Mouse (Mus musculus): ENCODE data around the gene Izumo1.
A peak's percentile ranks its signal among the peaks of the same experiment; 100 is the strongest.

Izumo1 gene

GRCm38 (mm10) chr7:45621443-45621842 is at the start of gene Izumo1:
Izumo1 (plus strand) TSS chr7:45621811.
- DNase-seq (ENCODE audit: low read depth, low spot score), result no peak

- no peak for DNase-seq (ENCODE audit: low read depth, low spot score)
Observed at GRCm38 (mm10) chr7:45571966-45572365, 49.6 kb upstream of the Izumo1 start.

GRCm38 (mm10) chr7:45573954-45574353 is 47.7 kb upstream of the Izumo1 start:
- no peak for DNase-seq (ENCODE audit: low read depth, low spot score)

- DNase-seq (ENCODE audit: low read depth, low spot score), result no peak
Observed at GRCm38 (mm10) chr7:45574472-45575379, 46.9 kb upstream of the Izumo1 start.

- no peak for DNase-seq (ENCODE audit: low read depth, low spot score)
Observed at GRCm38 (mm10) chr7:45585923-45586322, 35.7 kb upstream of the Izumo1 start.

- DNase-seq (ENCODE audit: low read depth, low spot score), result no peak
Observed at GRCm38 (mm10) chr7:45587631-45588592, 33.7 kb upstream of the Izumo1 start.

GRCm38 (mm10) chr7:45589173-45589572 is 32.4 kb upstream of the Izumo1 start:
- DNase-seq (ENCODE audit: low read depth, low spot score), result peak; percentile 75

- DNase-seq (ENCODE audit: low read depth, low spot score), result no peak
Observed at GRCm38 (mm10) chr7:45589898-45590297, 31.7 kb upstream of the Izumo1 start.

- DNase-seq (ENCODE audit: low read depth, low spot score), result no peak
Observed at GRCm38 (mm10) chr7:45590874-45591273, 30.7 kb upstream of the Izumo1 start.

- no peak for DNase-seq (ENCODE audit: low read depth, low spot score)
Observed at GRCm38 (mm10) chr7:45591880-45592279, 29.7 kb upstream of the Izumo1 start.

GRCm38 (mm10) chr7:45593118-45593815 is 28.3 kb upstream of the Izumo1 start:
- DNase-seq (ENCODE audit: low read depth, low spot score), result no peak

GRCm38 (mm10) chr7:45595176-45595575 is 26.4 kb upstream of the Izumo1 start:
- no peak for DNase-seq (ENCODE audit: low read depth, low spot score)

GRCm38 (mm10) chr7:45596107-45596506 is 25.5 kb upstream of the Izumo1 start:
- no peak for DNase-seq (ENCODE audit: low read depth, low spot score)

- no peak for DNase-seq (ENCODE audit: low read depth, low spot score)
Observed at GRCm38 (mm10) chr7:45597013-45597412, 24.6 kb upstream of the Izumo1 start.

GRCm38 (mm10) chr7:45597527-45597926 is 24.1 kb upstream of the Izumo1 start:
- DNase-seq (ENCODE audit: low read depth, low spot score), result no peak

GRCm38 (mm10) chr7:45598960-45599879 is 22.4 kb upstream of the Izumo1 start:
- DNase-seq (ENCODE audit: low read depth, low spot score), result no peak

GRCm38 (mm10) chr7:45605704-45606289 is 15.8 kb upstream of the Izumo1 start:
- no peak for DNase-seq (ENCODE audit: low read depth, low spot score)

GRCm38 (mm10) chr7:45609511-45609910 is 12.1 kb upstream of the Izumo1 start:
- no peak for DNase-seq (ENCODE audit: low read depth, low spot score)

- DNase-seq (ENCODE audit: low read depth, low spot score), result no peak
Observed at GRCm38 (mm10) chr7:45616277-45616676, 5.3 kb upstream of the Izumo1 start.

GRCm38 (mm10) chr7:45617042-45617695 is 4.4 kb upstream of the Izumo1 start, which contains the start of gene Fut1:
Fut1 (plus strand) TSS chr7:45617289.
- DNase-seq (ENCODE audit: low read depth, low spot score), result no peak
